ENCODE assay signal across 23 mouse cellular contexts in the genomic region with DNA sequence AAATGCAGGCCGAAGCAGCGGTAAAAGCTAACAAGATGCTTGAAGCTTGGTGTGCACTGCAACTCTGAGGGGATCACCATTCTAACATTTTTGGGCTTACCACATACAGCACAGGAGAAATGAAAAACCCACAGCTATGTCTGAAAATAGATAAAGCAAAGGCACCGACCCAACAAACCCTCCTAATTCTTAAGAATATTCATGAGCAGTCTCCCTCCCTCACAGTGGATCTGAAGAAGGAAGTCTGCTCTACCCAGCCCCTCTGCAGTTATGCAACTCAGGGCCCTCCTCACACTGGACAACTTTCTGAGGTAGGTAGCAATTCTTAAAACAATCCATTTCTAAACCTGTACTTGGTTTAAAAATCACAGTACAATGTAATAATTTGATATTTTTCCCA. TPM values are rescaled to one million over a fixed set of nuclear protein-coding genes. Genes with fewer than 3 reads are reported as not detected.
DNase-seq lines count a peak whose midpoint lies in the region; ATAC-seq and TF ChIP-seq lines count a peak whose summit lies in the region.
"Had no signal": no experiment of that assay in that cellular context is flagged by ENCODE, and none has a peak within 500 bp of the region (broad histone marks: within the 10 kb centered on the region; RNA-seq: fewer than 3 reads in every experiment).

No protein-coding gene starts in this region.

- H3K36me3 ChIP-seq in heart, embryonic 10.5 days = peaks cover 33% of the 10 kb centered on the region

- TF ChIP-seq CTCF in gastrocnemius, adult 2 months (IDR thresholded peaks at IDR 0.05) = no peak

- peak; percentile 43; the same call in 1 of the 2 replicates for ATAC-seq in megakaryocyte, adult 5-6 weeks (ENCODE audit: poor library complexity, severe bottlenecking)
- ATAC-seq: CD4-positive, CD25-positive, alpha-beta regulatory T cell, adult 4 months; forebrain, postnatal 0 days; intestine, embryonic 16.5 days had no signal

- intact Hi-C loops in left cerebral cortex, postnatal 14 days (cut with DNase I) = no loop called here
- intact Hi-C loops in left cerebral cortex, postnatal 10 days (cut with DNase I) = no loop called here
- intact Hi-C loops in gastrocnemius, adult 2 months (cut with DNase I) = no loop called here

- no peaks in the 10 kb centered on the region for H3K27me3 ChIP-seq in heart, embryonic 10.5 days (ENCODE audit: insufficient read depth, poor library complexity, severe bottlenecking)
- H3K27me3 ChIP-seq: embryonic facial prominence, embryonic 15.5 days; forebrain, embryonic 12.5 days; heart, embryonic 12.5 days; hindbrain, embryonic 15.5 days had no signal

- DNase-seq in left cerebral cortex, postnatal 14 days (ENCODE audit: low spot score in 2 of 2) = peak; percentile 30 to 59
- DNase-seq in left cerebral cortex, postnatal 10 days (ENCODE audit: extremely low spot score in 1 of 2, low spot score in 2 of 2) = no peak
- DNase-seq in A20 (ENCODE audit: low read depth, low spot score) = peak; percentile 25
- DNase-seq in brain, adult 2 months (ENCODE audit: low read depth, low spot score) = peak; percentile 65
- no peak for DNase-seq in gastrocnemius, adult 2 months
- DNase-seq in urinary bladder, adult 18-20 months (ENCODE audit: low spot score in 2 of 2) = no peak
- DNase-seq in heart, embryonic 10.5 days (ENCODE audit: low spot score) = no peak
- DNase-seq: adrenal gland, adult 2 months; adrenal gland, postnatal 25 days; B cell, adult 2 months; cerebellum, adult 2 months; cerebellum, postnatal 10 days; embryo, embryonic 11 days; forebrain, postnatal 0 days; gastrocnemius, postnatal 10 days; heart, adult 2 months had no signal

- no peak overlapping the region for H3K27ac ChIP-seq in gastrocnemius, adult 2 months
- H3K27ac ChIP-seq in heart, embryonic 10.5 days = no peak overlapping the region
- H3K27ac ChIP-seq: embryonic facial prominence, embryonic 15.5 days; forebrain, embryonic 12.5 days; heart, adult 2 months; hindbrain, embryonic 15.5 days had no signal

- no peaks in the 10 kb centered on the region for H3K9me3 ChIP-seq in heart, embryonic 10.5 days
- H3K9me3 ChIP-seq: embryonic facial prominence, embryonic 15.5 days; forebrain, embryonic 12.5 days; heart, embryonic 12.5 days; hindbrain, embryonic 15.5 days had no signal

- H3K4me1 ChIP-seq in heart, embryonic 10.5 days = peaks cover 21% of the 10 kb centered on the region

- WGBS in heart, embryonic 10.5 days = 83% methylated on average over 3 of the region's 3 CpGs

- no peak overlapping the region for H3K4me3 ChIP-seq in gastrocnemius, adult 2 months
- no peak overlapping the region for H3K4me3 ChIP-seq in heart, embryonic 10.5 days
- H3K4me3 ChIP-seq: embryonic facial prominence, embryonic 15.5 days; forebrain, embryonic 12.5 days; heart, adult 2 months; heart, embryonic 12.5 days; hindbrain, embryonic 15.5 days had no signal

RNA-seq across cellular contexts. Expression of a gene that starts 14.4 kb away (rescaled TPM):
- total RNA-seq in left cerebral cortex, postnatal 14 days (2021) = 100 to 1,000 TPM; 101 to 113 TPM
- total RNA-seq in left cerebral cortex, postnatal 10 days (2021) = 100 to 1,000 TPM; 116 to 122 TPM
- 109 and 115 TPM in 2 replicates for total RNA-seq in megakaryocyte, adult 5-6 weeks (2015)
- 170 and 180 TPM in 2 replicates for total RNA-seq in megakaryocyte, adult 5-6 weeks (2017)
- total RNA-seq in gastrocnemius, adult 2 months (2021) = 100 to 1,000 TPM; 171 to 187 TPM
- 79.9 and 87.6 TPM in 2 replicates for polyA plus RNA-seq in heart, embryonic 10.5 days (2016; fragmentation: Nextera tagmentation; extraction: Ambion mirVana)

Comparison
In these comparisons a context has a peak if more than half of its experiments do, and no peak if none do; other contexts are left out.
1. DNase-seq: peak in left cerebral cortex, postnatal 14 days (2 of 2), A20 (single experiment) and brain, adult 2 months (single experiment); none in left cerebral cortex, postnatal 10 days (0 of 2), gastrocnemius, adult 2 months (single experiment), urinary bladder, adult 18-20 months (0 of 2) and heart, embryonic 10.5 days (single experiment).